Mouse (Mus musculus) ES-E14 (cell line): ENCODE data around the gene Psmg3. TPM values are rescaled to one million over a fixed set of nuclear protein-coding genes. Genes with fewer than 3 reads are reported as not detected.

ENCODE experiments used
- DNase-seq: peaks from one replicate; pipeline ENCODE4 v3.0.0-alpha.2; 2013; ENCODE audit warnings: low read depth, low spot score
- H3K27ac ChIP-seq: 2 replicates; pipeline ENCODE4 v1.5.1; 2012; ENCODE audit warnings: low read depth, mild to moderate bottlenecking, low read length, moderate library complexity, mixed read lengths; ENCODE audit not compliant: poor library complexity, insufficient read depth, severe bottlenecking
- H3K36me3 ChIP-seq: 2 replicates; pipeline ENCODE4 v1.6.1; 2012; ENCODE audit warnings: mild to moderate bottlenecking, low read length, moderate library complexity, mixed read lengths; ENCODE audit not compliant: control insufficient read depth, poor library complexity, insufficient read depth, severe bottlenecking
- H3K4me1 ChIP-seq, 2 experiments: fragments of 150-350 bp in 1 of 2; sonication (generic) in 1 of 2; 2 replicates each; pipeline ENCODE4 v1.6.1; 2012; ENCODE audit warnings: low read length in 2 of 2, mild to moderate bottlenecking in 1 of 2, mixed read lengths in 1 of 2; ENCODE audit not compliant: control insufficient read depth in 2 of 2, insufficient read depth in 2 of 2, poor library complexity in 1 of 2
- H3K4me3 ChIP-seq, 2 experiments: fragments of 150-350 bp in 1 of 2; sonication (generic) in 1 of 2; 2 replicates each; pipeline ENCODE4 v1.5.1; 2012; ENCODE audit warnings: low read length in 2 of 2, low read depth in 1 of 2, mild to moderate bottlenecking in 1 of 2, mixed read lengths in 1 of 2; ENCODE audit not compliant: insufficient read depth in 1 of 2, poor library complexity in 1 of 2, severe bottlenecking in 1 of 2
- H3K9ac ChIP-seq: 2 replicates; pipeline ENCODE4 v1.6.1; 2012; ENCODE audit warnings: low read depth, mild to moderate bottlenecking, low read length, mixed read lengths; ENCODE audit not compliant: poor library complexity, insufficient read depth, severe bottlenecking
- H3K9me3 ChIP-seq: fragments of 150-350 bp; sonication (generic); 2 replicates; pipeline ENCODE4 v1.6.1; 2012; ENCODE audit warnings: low read depth, mild to moderate bottlenecking, low read length; ENCODE audit not compliant: control insufficient read depth, insufficient read depth
- CHD2 ChIP-seq: IDR thresholded peaks from 2 replicates; pipeline ENCODE4 v1.6.1; 2014; ENCODE audit warnings: mild to moderate bottlenecking, low read depth, low read length, inconsistent platforms
- HCFC1 ChIP-seq: IDR thresholded peaks from 2 replicates; pipeline ENCODE4 v1.6.1; 2012; ENCODE audit warnings: low read length, inconsistent platforms, borderline replicate concordance; ENCODE audit not compliant: insufficient read depth
- MAFK ChIP-seq: IDR thresholded peaks from 2 replicates; pipeline ENCODE4 v1.6.1; 2014; ENCODE audit warnings: mild to moderate bottlenecking, low read depth, low read length, inconsistent platforms; ENCODE audit not compliant: insufficient read depth
- ZC3H11A ChIP-seq: IDR thresholded peaks from 2 replicates; pipeline ENCODE4 v1.6.1; 2012; ENCODE audit warnings: low read depth, mild to moderate bottlenecking, inconsistent platforms, low read length, borderline replicate concordance
- ZNF384 ChIP-seq: IDR thresholded peaks from 2 replicates; pipeline ENCODE4 v1.6.1; 2012; ENCODE audit warnings: low read depth, low read length, inconsistent platforms
- in situ Hi-C, 2 experiments: fragments of 600-800 bp; cut with MboI; formaldehyde crosslinking; loops; one replicate each; pipeline ENCODE4 v1.15.1; 2025; ENCODE audit warnings: low sequenced_read_pairs in 2 of 2, inconsistent platforms in 1 of 2; ENCODE audit not compliant: unreplicated experiment in 2 of 2
- total RNA-seq: library from RNA; depleted of rRNA; stranded (reverse); fragments of 300-350 nt; gene quantifications from 2 replicates; pipeline ENCODE4 v1.2.3, GENCODE M21; 2012

Psmg3 gene
- total RNA-seq, 1 experiment: 28.6 TPM

DNA sequence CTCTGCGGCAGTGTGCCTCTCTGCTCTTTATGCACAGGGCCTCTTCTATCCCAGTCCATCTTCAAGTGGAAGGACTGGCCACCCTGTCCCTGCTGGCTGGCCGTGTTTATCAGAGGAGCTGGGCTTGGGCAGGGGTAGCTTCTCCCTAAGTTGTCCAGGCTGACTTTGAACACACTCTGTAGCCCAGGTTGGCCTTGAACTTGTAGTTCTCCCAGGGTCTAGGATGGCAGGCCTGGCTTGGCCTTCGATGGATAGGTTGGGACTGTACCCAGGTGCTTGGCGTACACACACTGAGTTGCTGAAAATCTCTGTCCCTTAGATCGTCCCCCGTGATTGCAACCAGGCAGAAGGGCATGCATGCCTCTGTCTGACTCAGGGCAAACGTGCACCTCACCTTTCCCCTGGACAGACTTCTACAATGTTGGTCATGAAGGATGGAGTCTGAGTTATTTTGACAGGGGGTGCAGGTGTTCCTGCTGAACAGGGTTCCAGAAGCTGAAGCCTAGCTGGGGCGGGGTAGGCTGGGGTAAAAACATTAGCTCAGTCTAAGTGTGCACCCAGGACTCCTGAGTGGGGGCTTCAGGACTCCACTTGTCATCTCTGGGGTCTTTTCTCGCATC lies 30.6 kb downstream of the Psmg3 start:
- peaks cover 17% of the 10 kb centered on the region for H3K36me3 ChIP-seq
- H3K4me1 ChIP-seq: peaks cover 3 to 23% of the 10 kb centered on the region in 2 experiments; a peak in 1 of 4 replicates
- no peaks in the 10 kb centered on the region for H3K9me3 ChIP-seq
- no peak for DNase-seq
- H3K27ac ChIP-seq: no peak overlapping the region
- no peak overlapping the region for H3K9ac ChIP-seq
- in situ Hi-C loops: no loop called here
- TF ChIP-seq HCFC1 (no peak), ZNF384 (no peak), MAFK (no peak), CHD2 (no peak), ZC3H11A (no peak)
- H3K4me3 ChIP-seq: no peak overlapping the region

GRCm38 (mm10) chr5:139794938-139795337 lies 31.7 kb downstream of the Psmg3 start:
- no peaks in the 10 kb centered on the region for H3K9me3 ChIP-seq
- no peak for DNase-seq
- peaks cover 7% of the 10 kb centered on the region; the same call in 1 of the 2 replicates for H3K36me3 ChIP-seq
- no peak for TF ChIP-seq MAFK
- TF ChIP-seq HCFC1: no peak
- no peak for TF ChIP-seq CHD2
- TF ChIP-seq ZC3H11A: no peak
- TF ChIP-seq ZNF384: no peak
- H3K9ac ChIP-seq: no peak overlapping the region
- H3K4me3 ChIP-seq: no peak overlapping the region
- H3K27ac ChIP-seq: no peak overlapping the region
- in situ Hi-C loops: no loop called here
- peaks cover 3 to 23% of the 10 kb centered on the region in 2 experiments; a peak in 1 of 4 replicates for H3K4me1 ChIP-seq

- Histone ChIP-seq H3K27ac (no peak overlapping the region), H3K4me1 (peaks cover 3 to 23% of the 10 kb centered on the region in 2 experiments; a peak in 1 of 4 replicates), H3K4me3 (no peak overlapping the region), H3K36me3 (peaks cover 2% of the 10 kb centered on the region; the same call in 1 of the 2 replicates), H3K9ac (no peak overlapping the region), H3K9me3 (no peaks in the 10 kb centered on the region)
- in situ Hi-C loops: no loop called here
- no peak for DNase-seq
- TF ChIP-seq ZC3H11A: no peak
- no peak for TF ChIP-seq ZNF384
- no peak for TF ChIP-seq HCFC1
- TF ChIP-seq MAFK: no peak
Observed at GRCm38 (mm10) chr5:139794137-139794536, 32.5 kb downstream of the Psmg3 start.

DNA sequence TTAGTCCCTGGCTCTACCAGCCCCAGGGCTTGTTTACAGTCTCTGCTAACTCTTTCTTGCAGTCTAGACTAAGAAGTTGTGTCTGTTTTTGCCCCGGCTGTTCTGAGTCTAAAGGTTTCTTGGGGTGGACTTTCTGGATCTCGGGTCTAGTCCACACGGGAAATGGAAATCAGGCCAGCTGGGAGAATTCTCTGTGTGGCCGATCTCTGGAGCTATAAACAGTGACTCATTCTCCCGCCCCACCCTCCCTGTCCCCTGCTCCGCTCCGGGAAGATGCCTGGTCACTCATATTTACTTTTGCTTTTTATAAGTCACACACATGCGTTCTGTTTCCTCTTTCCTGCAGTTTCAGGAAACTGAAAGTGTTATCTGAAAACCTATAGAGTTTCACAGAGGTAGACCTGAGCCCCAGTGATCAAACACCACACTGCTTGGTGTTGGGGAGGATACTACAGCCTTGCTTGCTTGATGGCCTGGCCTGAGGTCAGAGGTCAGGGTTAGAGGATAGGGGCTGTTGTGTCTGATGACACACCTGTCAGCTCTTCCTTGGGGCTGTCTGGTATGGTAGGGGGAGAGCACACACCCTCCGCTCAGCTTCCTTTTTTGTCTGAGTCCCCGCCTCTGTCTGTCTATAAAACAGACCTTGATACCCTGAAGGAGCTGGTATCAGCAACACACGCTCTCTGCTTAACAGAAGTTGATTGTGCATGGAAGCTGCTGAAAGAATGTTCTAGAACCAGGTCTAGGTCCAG lies 33.2 kb downstream of the Psmg3 start:
- Histone ChIP-seq H3K27ac (no peak overlapping the region), H3K9me3 (no peaks in the 10 kb centered on the region), H3K4me3 (no peak overlapping the region), H3K4me1 (peaks cover 3 to 23% of the 10 kb centered on the region in 2 experiments; a peak in 1 of 4 replicates), H3K9ac (no peak overlapping the region), H3K36me3 (peaks cover 2% of the 10 kb centered on the region; the same call in 1 of the 2 replicates)
- DNase-seq: no peak
- in situ Hi-C loops: no loop called here
- no peak for TF ChIP-seq HCFC1
- no peak for TF ChIP-seq ZNF384
- no peak for TF ChIP-seq ZC3H11A
- TF ChIP-seq MAFK: no peak
- TF ChIP-seq CHD2: no peak
